ENCODE assay signal across 37 mouse cellular contexts in genomic region chr16:23475651-23476050, GRCm38 (mm10). TPM values are rescaled to one million over a fixed set of nuclear protein-coding genes. Genes with fewer than 3 reads are reported as not detected.
"Had no signal": no experiment of that assay in that cellular context is flagged by ENCODE, and none has a peak within 500 bp of the region (broad histone marks: within the 10 kb centered on the region; RNA-seq: fewer than 3 reads in every experiment).

No protein-coding gene starts in this region.

- H3K4me2 ChIP-seq: limb, embryonic 12.5 days; limb, embryonic 13.5 days; limb, embryonic 15.5 days; liver, embryonic 11.5 days; liver, embryonic 12.5 days; liver, embryonic 13.5 days; liver, embryonic 15.5 days; lung, embryonic 14.5 days; lung, embryonic 15.5 days; midbrain, embryonic 12.5 days; midbrain, embryonic 13.5 days; neural tube, embryonic 12.5 days had no signal

- H3K27ac ChIP-seq: left cerebral cortex, adult 2 months; limb, embryonic 10.5 days; limb, embryonic 12.5 days; limb, embryonic 13.5 days; limb, embryonic 15.5 days; liver, embryonic 12.5 days; liver, embryonic 13.5 days; liver, embryonic 14.5 days; liver, embryonic 15.5 days; lung, embryonic 15.5 days; macrophage; midbrain, embryonic 10.5 days; midbrain, embryonic 12.5 days; midbrain, embryonic 13.5 days; neural tube, embryonic 12.5 days had no signal

- H3K9ac ChIP-seq: limb, embryonic 12.5 days; limb, embryonic 13.5 days; limb, embryonic 15.5 days; liver, embryonic 12.5 days; liver, embryonic 13.5 days; liver, embryonic 14.5 days; liver, embryonic 15.5 days; liver, postnatal 0 days; lung, embryonic 14.5 days; lung, embryonic 15.5 days; midbrain, embryonic 12.5 days; midbrain, embryonic 13.5 days; neural tube, embryonic 12.5 days had no signal

- H3K36me3 ChIP-seq: limb, embryonic 10.5 days; limb, embryonic 12.5 days; limb, embryonic 13.5 days; limb, embryonic 15.5 days; liver, embryonic 15.5 days; lung, embryonic 15.5 days; midbrain, embryonic 10.5 days had no signal

- H3K4me3 ChIP-seq: left cerebral cortex, adult 2 months; limb, embryonic 10.5 days; limb, embryonic 12.5 days; limb, embryonic 13.5 days; limb, embryonic 15.5 days; liver, embryonic 12.5 days; liver, embryonic 13.5 days; liver, embryonic 15.5 days; lung, embryonic 15.5 days; megakaryocyte, embryonic 14.5 days; midbrain, embryonic 10.5 days; midbrain, embryonic 12.5 days; midbrain, embryonic 13.5 days; myocyte; neural tube, embryonic 12.5 days had no signal

- ATAC-seq: liver, embryonic 12.5 days; liver, postnatal 0 days; lung, postnatal 0 days; midbrain, embryonic 13.5 days; midbrain, embryonic 16.5 days had no signal

- DNase-seq: left cerebral cortex, postnatal 4 days; liver; liver, embryonic 13.5 days; liver, postnatal 0 days; lung, adult 18-20 months; lung, adult 2 months; lung, embryonic 14.5 days; lung, postnatal 10 days; lung, postnatal 14 days; lung, postnatal 36 days; lung, postnatal 4 days; midbrain, embryonic 14.5 days had no signal

- H3K27me3 ChIP-seq: limb, embryonic 12.5 days; limb, embryonic 13.5 days; limb, embryonic 15.5 days; liver, embryonic 12.5 days; liver, embryonic 13.5 days; liver, embryonic 15.5 days; lung, embryonic 15.5 days; midbrain, embryonic 12.5 days; midbrain, embryonic 13.5 days; neural tube, embryonic 12.5 days had no signal

- H3K4me1 ChIP-seq: limb, embryonic 10.5 days; limb, embryonic 12.5 days; limb, embryonic 13.5 days; limb, embryonic 15.5 days; liver, embryonic 12.5 days; liver, embryonic 13.5 days; liver, embryonic 15.5 days; lung, embryonic 15.5 days; megakaryocyte, embryonic 14.5 days; midbrain, embryonic 12.5 days; midbrain, embryonic 13.5 days; neural tube, embryonic 12.5 days had no signal

- H3K9me3 ChIP-seq: limb, embryonic 10.5 days; limb, embryonic 12.5 days; limb, embryonic 13.5 days; limb, embryonic 15.5 days; liver, embryonic 12.5 days; liver, embryonic 13.5 days; liver, embryonic 15.5 days; lung, embryonic 15.5 days; midbrain, embryonic 10.5 days; midbrain, embryonic 12.5 days; midbrain, embryonic 13.5 days; neural tube, embryonic 12.5 days had no signal

RNA-seq across cellular contexts. Expression of gene Rtp1, which starts 46.7 kb away (rescaled TPM):
- polyA plus RNA-seq: limb, embryonic 10.5 days; limb, embryonic 11.5 days; limb, embryonic 12.5 days; limb, embryonic 13.5 days; limb, embryonic 14.5 days; limb, embryonic 15.5 days; liver, adult 2 months; liver, embryonic 11.5 days; liver, embryonic 12.5 days; liver, embryonic 13.5 days; liver, embryonic 14.5 days; liver, embryonic 15.5 days; liver, embryonic 16.5 days; liver, postnatal 0 days; lung, adult 2 months; lung, embryonic 14.5 days; lung, embryonic 15.5 days; lung, embryonic 16.5 days; lung, postnatal 0 days; macrophage; midbrain, embryonic 10.5 days; midbrain, embryonic 12.5 days; midbrain, embryonic 14.5 days; myocyte; neural tube, embryonic 11.5 days; neural tube, embryonic 12.5 days had no signal
